Mouse (Mus musculus) C2C12 (cell line): Measurements from ENCODE around the gene Coq8a. TPM values are rescaled to one million over a fixed set of nuclear protein-coding genes. Genes with fewer than 3 reads are reported as not detected.

Source experiments
- H3K27me3 ChIP-seq: one replicate; pipeline ENCODE4 v1.6.1; 2011; ENCODE audit not compliant: control insufficient read depth, insufficient read depth, insufficient read length
- H3K36me3 ChIP-seq: one replicate; pipeline ENCODE4 v1.6.1; 2011; ENCODE audit not compliant: control insufficient read depth, insufficient read depth
- H3K4me3 ChIP-seq: one replicate; pipeline ENCODE4 v1.5.1; 2011; ENCODE audit warnings: mild to moderate bottlenecking, control low read depth; ENCODE audit not compliant: poor library complexity, insufficient read depth, severe bottlenecking
- H3K79me2 ChIP-seq: one replicate; pipeline ENCODE4 v1.6.1; 2011; ENCODE audit not compliant: control insufficient read depth, insufficient read depth
- H3K79me3 ChIP-seq: one replicate; pipeline ENCODE4 v1.6.1; 2011; ENCODE audit warnings: low read depth, control low read depth
- H3ac ChIP-seq: one replicate; pipeline ENCODE3; 2011; ENCODE audit warnings: low read depth; ENCODE audit not compliant: control insufficient read depth, insufficient read length
- CEBPB ChIP-seq: IDR thresholded peaks from one replicate; pipeline ENCODE4 v1.6.1; 2011; ENCODE audit warnings: low read depth, mild to moderate bottlenecking, control low read depth, moderate library complexity
- CTCF ChIP-seq: IDR thresholded peaks from one replicate; pipeline ENCODE4 v1.5.1; 2011; ENCODE audit not compliant: control insufficient read depth, insufficient read depth, insufficient read length
- FOSL1 ChIP-seq: IDR thresholded peaks from one replicate; pipeline ENCODE4 v1.8.0; 2011; ENCODE audit warnings: mild to moderate bottlenecking, low read length; ENCODE audit not compliant: poor library complexity, insufficient read depth, severe bottlenecking
- MAX ChIP-seq: IDR thresholded peaks from one replicate; pipeline ENCODE4 v1.6.1; 2011; ENCODE audit warnings: mild to moderate bottlenecking, control low read depth
- MYOD1 ChIP-seq: IDR thresholded peaks from one replicate; pipeline ENCODE4 v1.6.1; 2011; ENCODE audit warnings: low read depth; ENCODE audit not compliant: control insufficient read depth, insufficient read length
- MYOG ChIP-seq: IDR thresholded peaks from one replicate; pipeline ENCODE4 v1.6.1; 2011; ENCODE audit not compliant: control insufficient read depth, insufficient read length; ENCODE audit errors: extremely low read depth
- USF1 ChIP-seq: IDR thresholded peaks from one replicate; pipeline ENCODE4 v1.6.1; 2011; ENCODE audit warnings: low read depth, mild to moderate bottlenecking, control low read depth, moderate library complexity
- polyA plus RNA-seq: library from polyadenylated mRNA; unstranded; fragments of >200 nt; fragmentation: generic; extraction: Trizol; gene quantifications from one replicate; pipeline ENCODE4 v1.2.1, GENCODE M21; 2012; ENCODE audit warnings: missing spikeins

Gene Coq8a
- polyA plus RNA-seq, 1 experiment = 0.21 TPM

DNA sequence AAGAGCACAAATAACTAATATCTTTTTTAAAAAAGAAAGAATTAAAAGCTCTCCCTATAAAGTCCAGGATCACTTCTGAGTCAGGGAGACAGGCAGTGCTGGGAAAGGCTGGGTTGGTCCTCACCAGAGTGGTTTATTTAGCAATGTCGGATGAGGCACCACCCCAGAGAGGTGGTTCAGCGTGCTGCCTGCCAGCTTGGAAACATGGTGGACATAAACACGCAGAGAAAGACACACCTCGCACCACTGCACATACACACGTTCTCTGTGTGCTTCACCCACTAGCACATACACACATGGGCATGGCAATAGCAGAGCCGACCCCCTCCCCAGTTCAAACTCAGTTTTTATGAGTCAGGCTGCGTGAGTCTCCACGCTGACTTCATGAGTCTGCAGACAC is 8.3 kb downstream of the Coq8a start:
- no peak overlapping the region for H3K4me3 ChIP-seq
- TF ChIP-seq MYOG (no peak), CEBPB (no peak), USF1 (no peak)

GRCm38 (mm10) chr1:180188951-180189350 is 10.5 kb downstream of the Coq8a start:
- TF ChIP-seq FOSL1 = no peak
- TF ChIP-seq MYOD1 = no peak
- TF ChIP-seq CTCF = no peak
- TF ChIP-seq CEBPB = no peak
- no peak for TF ChIP-seq MYOG
- TF ChIP-seq USF1 = no peak
- TF ChIP-seq MAX = no peak
- no peaks in the 10 kb centered on the region for H3K79me2 ChIP-seq
- no peaks in the 10 kb centered on the region for H3K36me3 ChIP-seq
- no peak overlapping the region for H3ac ChIP-seq
- no peaks in the 10 kb centered on the region for H3K79me3 ChIP-seq
- no peak overlapping the region for H3K4me3 ChIP-seq
- peaks cover 62% of the 10 kb centered on the region for H3K27me3 ChIP-seq

More for the DNA sequence above, 8.3 kb downstream of the Coq8a start:
- no peaks in the 10 kb centered on the region for H3K79me2 ChIP-seq
- H3K36me3 ChIP-seq = no peaks in the 10 kb centered on the region
- H3K79me3 ChIP-seq = no peaks in the 10 kb centered on the region
- no peak overlapping the region for H3ac ChIP-seq
- peaks cover 59% of the 10 kb centered on the region for H3K27me3 ChIP-seq

DNA sequence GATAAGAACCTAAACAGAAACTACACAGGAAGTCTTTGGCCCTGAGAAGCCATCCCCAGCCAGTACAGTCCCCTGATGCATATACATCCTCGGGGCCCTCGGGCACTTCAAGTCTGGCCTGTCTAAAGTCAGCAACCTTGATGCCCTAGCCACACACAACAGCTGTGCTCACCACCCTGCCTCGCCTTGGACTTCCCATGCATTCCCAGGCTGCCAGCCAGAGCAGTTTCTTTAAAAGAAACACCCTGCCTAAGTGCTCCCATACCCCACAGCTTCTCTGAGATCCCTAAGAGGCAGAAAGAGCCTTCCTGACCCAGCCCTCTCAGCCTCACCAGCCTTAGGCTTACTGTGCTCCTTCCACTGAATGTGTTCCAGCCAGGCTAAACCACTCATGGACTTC is 13.0 kb downstream of the Coq8a start:
- Histone ChIP-seq H3K79me2 (no peaks in the 10 kb centered on the region), H3K79me3 (no peaks in the 10 kb centered on the region), H3K36me3 (no peaks in the 10 kb centered on the region), H3ac (no peak overlapping the region), H3K27me3 (peaks cover 48% of the 10 kb centered on the region), H3K4me3 (no peak overlapping the region)
- TF ChIP-seq MYOG (no peak), FOSL1 (no peak), MYOD1 (no peak), CTCF (no peak), CEBPB (no peak), USF1 (no peak), MAX (no peak)

GRCm38 (mm10) chr1:180185877-180186276 is 13.5 kb downstream of the Coq8a start:
- TF ChIP-seq CTCF = no peak
- TF ChIP-seq CEBPB = no peak
- no peak for TF ChIP-seq FOSL1
- TF ChIP-seq MYOD1 = no peak
- TF ChIP-seq MYOG = no peak
- no peak for TF ChIP-seq USF1
- TF ChIP-seq MAX = no peak
- Histone ChIP-seq H3K79me2 (no peaks in the 10 kb centered on the region), H3K4me3 (no peak overlapping the region), H3K27me3 (peaks cover 43% of the 10 kb centered on the region), H3ac (no peak overlapping the region), H3K36me3 (no peaks in the 10 kb centered on the region), H3K79me3 (no peaks in the 10 kb centered on the region)

GRCm38 (mm10) chr1:180184768-180185167 is 14.6 kb downstream of the Coq8a start:
- Histone ChIP-seq H3ac (no peak overlapping the region), H3K36me3 (no peaks in the 10 kb centered on the region), H3K79me3 (no peaks in the 10 kb centered on the region), H3K27me3 (peaks cover 33% of the 10 kb centered on the region), H3K79me2 (no peaks in the 10 kb centered on the region), H3K4me3 (no peak overlapping the region)
- TF ChIP-seq CTCF (no peak), MAX (no peak), USF1 (no peak), MYOG (no peak), MYOD1 (no peak), CEBPB (no peak), FOSL1 (no peak)

GRCm38 (mm10) chr1:180183525-180184159 is 15.8 kb downstream of the Coq8a start:
- H3K27me3 ChIP-seq = peaks cover 23% of the 10 kb centered on the region
- H3ac ChIP-seq = no peak overlapping the region
- no peak overlapping the region for H3K4me3 ChIP-seq
- H3K79me3 ChIP-seq = no peaks in the 10 kb centered on the region
- TF ChIP-seq CEBPB = no peak
- no peak for TF ChIP-seq MYOG
- no peak for TF ChIP-seq USF1
- no peak for TF ChIP-seq MAX
- no peak for TF ChIP-seq CTCF
- TF ChIP-seq FOSL1 = no peak
- no peak for TF ChIP-seq MYOD1
- H3K36me3 ChIP-seq = no peaks in the 10 kb centered on the region
- no peaks in the 10 kb centered on the region for H3K79me2 ChIP-seq
